Mouse (Mus musculus) adrenal gland, adult 8-10 months (tissue): Measurements from ENCODE around the gene Tex261. TPM values are rescaled to one million over a fixed set of nuclear protein-coding genes. Genes with fewer than 3 reads are reported as not detected.
A peak's percentile ranks its signal among the peaks of the same experiment; 100 is the strongest.
"Not testable (repeated sequence)": the region's sequence is repeated elsewhere in the genome, so short reads cannot be mapped to it uniquely, and the experiment has no call there.

Source experiments
- DNase-seq: peaks from one replicate; pipeline ENCODE4 v3.0.0; 2022
- total RNA-seq, 4 experiments: library from RNA; stranded (reverse); gene quantifications; 2 replicates each; pipeline ENCODE4 v1.2.4; 2022

Tex261 gene
- total RNA-seq = 100 to 1,000 TPM; 121 to 139 (median 124) TPM

DNA sequence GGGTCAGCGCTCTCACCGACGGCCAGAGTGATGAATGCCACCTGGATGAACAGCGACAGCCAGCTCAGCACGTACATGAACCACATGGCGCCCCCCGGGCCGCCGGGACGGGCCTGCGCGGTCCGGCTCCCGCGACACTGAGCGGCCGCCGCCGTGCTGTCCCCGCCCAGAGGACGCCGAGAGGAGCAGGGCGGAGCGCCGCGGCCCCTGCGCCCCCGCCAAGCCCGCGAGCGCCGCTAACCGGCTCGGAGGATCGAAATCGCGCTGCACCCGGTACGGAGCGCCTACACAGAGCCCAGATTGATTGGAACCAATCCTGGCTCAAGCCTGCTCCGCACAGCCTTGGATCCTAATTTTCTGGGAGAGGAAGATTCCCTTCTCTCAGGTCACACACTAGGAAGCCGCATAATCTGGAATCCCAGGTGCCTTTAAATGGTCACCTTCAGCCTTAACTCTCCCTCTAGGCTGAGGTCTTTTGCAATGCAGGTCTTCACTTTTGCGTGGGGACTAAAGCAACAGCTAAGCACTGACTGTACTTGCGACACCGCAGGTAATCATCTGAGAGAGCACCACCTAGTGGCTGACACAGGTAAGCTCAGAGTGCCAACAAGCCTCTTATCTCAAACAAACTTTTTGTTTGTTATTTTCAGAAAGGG is at the start of gene Tex261:
Gene Tex261 (minus strand): TSS at position 176 of the 656 bp plus-strand sequence.
- DNase-seq = peak; percentile 87

- DNase-seq = no peak
These were observed 46.2 kb upstream of the Tex261 start for GRCm38 (mm10) chr6:83821856-83822255.

- DNase-seq = no peak
These were observed 45.3 kb upstream of the Tex261 start for GRCm38 (mm10) chr6:83820727-83821515.

- no peak for DNase-seq
These were observed 43.4 kb upstream of the Tex261 start for GRCm38 (mm10) chr6:83818996-83819395.

DNA sequence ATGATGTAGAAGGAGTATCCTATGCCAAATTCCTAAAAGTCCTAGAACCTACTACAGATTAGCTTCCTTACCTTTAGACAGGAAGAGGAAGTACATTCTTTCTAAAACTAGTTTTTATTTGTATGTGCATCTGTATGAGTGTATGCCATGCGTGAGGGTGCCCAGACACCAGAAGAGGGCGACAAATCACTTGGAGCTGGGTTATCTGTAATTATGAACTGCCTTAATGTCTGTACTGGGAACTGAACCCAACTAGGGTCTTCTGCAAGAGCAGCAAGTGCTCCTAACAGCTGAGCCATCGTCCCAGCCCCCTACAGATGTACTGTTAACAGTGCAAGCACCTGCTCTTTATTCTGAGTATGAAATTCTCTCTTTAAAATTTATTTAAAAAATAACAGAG is 40.2 kb upstream of the Tex261 start:
- no peak for DNase-seq

DNA sequence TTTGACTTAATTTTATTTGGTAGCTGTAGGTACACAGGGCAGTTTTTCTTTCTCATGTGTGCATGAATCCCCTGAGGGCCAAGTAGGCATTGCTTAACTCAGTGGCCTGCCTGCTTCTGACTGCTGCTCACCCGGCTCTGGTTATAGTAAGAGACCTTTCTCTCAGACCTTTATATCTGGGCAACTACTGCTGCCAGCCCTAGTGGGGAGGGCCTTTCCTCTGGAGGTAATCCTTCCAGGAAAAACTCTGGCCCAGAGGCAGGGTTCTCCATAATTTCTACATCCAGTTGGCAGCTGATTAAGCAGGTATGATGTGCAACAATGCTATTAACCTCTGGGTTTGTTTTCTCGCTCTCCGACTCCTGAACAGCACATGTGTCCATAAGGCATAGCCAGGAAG is 27.2 kb upstream of the Tex261 start:
- DNase-seq = no peak

- no peak for DNase-seq
These were observed 26.4 kb upstream of the Tex261 start for GRCm38 (mm10) chr6:83802033-83802432.

GRCm38 (mm10) chr6:83796686-83797085 is 21.1 kb upstream of the Tex261 start:
- no peak for DNase-seq

- DNase-seq = no peak
These were observed 19.9 kb upstream of the Tex261 start for GRCm38 (mm10) chr6:83795492-83795900.

GRCm38 (mm10) chr6:83794760-83795296 is 19.2 kb upstream of the Tex261 start, which contains the start of gene Nagk:
Gene Nagk (plus strand): TSS chr6:83794982.
- DNase-seq = peak; percentile 93

DNA sequence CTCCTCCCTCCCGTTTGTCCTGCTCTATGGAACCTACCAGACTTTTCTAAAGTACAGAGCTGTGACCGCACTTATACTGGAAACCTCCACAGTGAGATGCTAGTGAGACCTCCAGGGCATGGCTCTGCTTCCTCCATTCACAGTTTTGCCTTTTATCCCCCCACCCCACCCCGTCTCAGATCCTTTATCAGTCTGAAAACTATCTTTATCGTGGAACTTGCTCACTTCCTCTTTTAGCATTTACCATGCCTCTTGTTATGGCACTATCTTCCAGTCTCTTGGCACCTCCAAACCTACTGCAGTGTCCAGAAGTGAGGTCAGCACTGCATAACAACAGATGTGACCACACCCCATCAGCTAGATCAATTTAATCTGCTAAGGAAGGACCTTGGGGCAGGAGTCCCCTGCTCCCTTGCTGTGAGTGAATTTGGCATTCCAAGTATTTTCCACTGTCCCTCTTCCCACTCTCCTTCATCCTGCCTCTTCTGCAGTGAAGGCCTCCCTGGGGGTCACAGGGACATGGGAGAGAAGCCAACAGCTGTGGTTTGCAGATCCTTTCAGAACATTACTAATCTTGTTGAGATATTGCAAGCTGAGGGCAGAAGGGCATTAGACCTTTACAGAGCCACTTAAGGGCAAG is 15.8 kb upstream of the Tex261 start:
- no peak for DNase-seq

DNA sequence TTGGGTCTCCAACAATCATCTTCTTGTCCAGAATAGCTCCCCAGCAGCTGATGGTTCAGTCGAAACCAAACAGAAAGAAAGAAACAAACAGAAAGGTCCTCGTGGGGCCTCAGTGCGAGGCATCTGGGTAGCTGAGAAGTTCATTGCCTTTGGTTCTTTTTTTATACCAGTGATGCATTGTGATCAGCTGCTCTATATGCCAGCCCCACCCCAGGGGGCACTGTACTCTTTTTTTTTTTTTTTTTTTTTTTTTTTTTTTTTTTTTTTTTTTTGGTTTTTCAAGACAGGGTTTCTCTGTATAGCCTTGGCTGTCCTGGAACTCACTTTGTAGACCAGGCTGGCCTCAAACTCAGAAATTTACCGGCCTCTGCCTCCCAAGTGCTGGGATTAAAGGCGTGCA is 14.9 kb upstream of the Tex261 start:
- DNase-seq = not testable (repeated sequence)

- no peak for DNase-seq
These were observed 12.9 kb upstream of the Tex261 start for GRCm38 (mm10) chr6:83788554-83788953.

DNA sequence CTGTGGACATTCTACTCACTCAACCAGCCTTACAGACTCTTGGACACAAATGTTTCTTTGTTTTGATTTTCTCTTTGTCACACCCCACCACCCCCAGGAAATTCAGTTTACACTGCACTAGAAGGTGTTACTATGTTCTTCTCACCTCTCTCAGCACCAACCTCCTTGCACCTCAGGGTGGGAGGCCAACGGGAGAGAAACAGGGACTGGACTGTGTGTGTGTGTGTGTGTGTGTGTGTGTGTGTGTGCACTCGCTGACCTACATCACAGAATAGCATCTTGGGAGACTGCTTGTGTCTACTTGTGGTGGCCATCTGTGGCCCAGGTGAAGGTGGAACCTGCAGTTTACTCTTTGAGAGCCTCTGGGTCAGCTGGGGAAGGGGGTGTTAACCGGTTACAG is 10.8 kb upstream of the Tex261 start:
- DNase-seq = no peak

- DNase-seq = peak; percentile 58
These were observed 3.4 kb upstream of the Tex261 start for GRCm38 (mm10) chr6:83779026-83779425.

DNA sequence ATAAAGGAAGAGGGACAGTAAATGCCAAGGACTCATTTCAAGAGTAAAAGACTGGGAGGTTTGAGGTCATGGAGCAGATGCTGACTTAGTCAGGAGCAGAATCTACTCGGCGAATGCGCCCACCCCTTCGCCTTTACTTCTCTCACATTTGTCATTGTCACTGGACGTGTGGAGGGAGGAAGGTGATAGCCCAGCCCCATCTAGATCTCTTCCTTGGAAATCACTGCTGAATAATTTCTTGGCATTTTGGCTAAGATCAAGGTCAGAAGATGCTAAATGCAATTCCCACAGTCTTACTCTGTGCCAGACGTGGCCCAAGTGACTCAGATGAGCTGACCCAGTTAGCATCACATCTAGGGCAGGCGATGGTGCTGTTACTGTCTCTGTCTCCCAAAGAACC is 2.7 kb upstream of the Tex261 start:
- peak; percentile 55 for DNase-seq

GRCm38 (mm10) chr6:83774781-83775563 is 641 bp downstream of the Tex261 start:
- no peak for DNase-seq

- DNase-seq = no peak
These were observed 1.5 kb downstream of the Tex261 start for GRCm38 (mm10) chr6:83774126-83774525.

GRCm38 (mm10) chr6:83768485-83768884 is 7.1 kb downstream of the Tex261 start:
- DNase-seq = no peak

DNA sequence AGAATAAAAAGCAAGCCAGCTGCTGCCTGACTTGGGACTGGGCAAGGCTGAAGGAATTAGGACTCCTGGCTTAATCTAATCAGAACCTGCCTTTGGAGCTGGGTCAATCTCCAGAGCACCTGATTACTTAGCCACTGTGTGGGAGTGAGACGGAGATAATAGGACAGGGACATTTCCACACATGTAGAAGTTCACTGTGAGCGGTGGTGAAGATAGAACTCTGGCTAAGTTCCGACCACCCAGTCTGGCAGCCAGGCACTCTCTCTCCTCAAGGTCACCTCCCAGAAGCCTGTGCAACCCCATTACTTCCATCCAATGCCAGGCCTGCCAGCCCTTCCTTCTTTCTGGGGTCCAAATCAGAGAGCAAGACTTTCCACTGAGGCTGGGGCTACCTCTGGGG is 8.6 kb downstream of the Tex261 start:
- no peak for DNase-seq

GRCm38 (mm10) chr6:83762880-83763431 is 12.7 kb downstream of the Tex261 start:
- DNase-seq = no peak

DNA sequence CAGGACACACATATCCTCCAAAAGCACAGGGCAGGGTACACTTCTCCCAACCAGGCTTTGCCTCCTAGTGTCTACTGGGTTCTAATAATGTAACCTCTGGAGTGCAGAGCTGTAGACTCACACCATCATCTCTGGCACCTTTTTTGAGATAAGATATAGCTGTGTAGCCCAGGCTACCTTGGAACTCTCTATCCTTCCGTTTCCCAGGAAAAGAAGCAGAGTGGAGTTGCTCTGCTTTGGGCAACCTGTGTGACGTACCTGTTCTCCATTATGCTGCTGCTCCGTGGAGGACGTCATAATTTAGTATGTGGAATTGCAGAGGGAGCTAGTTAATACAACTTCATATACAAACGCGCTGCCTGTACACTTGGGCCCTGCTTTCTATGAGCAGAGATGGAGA is 13.3 kb downstream of the Tex261 start, which contains the start of gene Ankrd53:
Gene Ankrd53 (plus strand): TSS at position 301 of the 400 bp plus-strand sequence.
- DNase-seq = no peak
